Mouse (Mus musculus) CH12.LX (cell line): ENCODE data around the gene Macf1.

Source experiments
- E2F4 ChIP-seq: IDR thresholded peaks from 2 replicates; pipeline ENCODE4 v1.6.1; 2011; ENCODE audit warnings: low read depth, low read length, improper control_type of control experiment; ENCODE audit not compliant: insufficient replicate concordance
- GABPA ChIP-seq: IDR thresholded peaks from 2 replicates; pipeline ENCODE4 v1.6.1; 2012; ENCODE audit warnings: low read depth, low read length, improper control_type of control experiment, inconsistent platforms; ENCODE audit not compliant: insufficient replicate concordance
- POLR2A ChIP-seq: IDR thresholded peaks from 2 replicates; pipeline ENCODE4 v1.6.1; 2011; ENCODE audit warnings: low read depth, mild to moderate bottlenecking, improper control_type of control experiment, low read length
- RAD21 ChIP-seq: IDR thresholded peaks from 2 replicates; pipeline ENCODE4 v1.6.1; 2011; ENCODE audit warnings: low read depth, mild to moderate bottlenecking, low read length, improper control_type of control experiment, moderate library complexity
- RCOR1 ChIP-seq: conservative IDR thresholded peaks from 2 replicates; pipeline ENCODE4 v1.6.1; 2012; ENCODE audit warnings: low read depth, mild to moderate bottlenecking, inconsistent platforms, low read length, improper control_type of control experiment
- TCF12 ChIP-seq: IDR thresholded peaks from 2 replicates; pipeline ENCODE4 v1.6.1; 2014; ENCODE audit warnings: low read depth, mild to moderate bottlenecking, inconsistent platforms, low read length, improper control_type of control experiment
- ZNF384 ChIP-seq: IDR thresholded peaks from 2 replicates; pipeline ENCODE4 v1.6.1; 2012; ENCODE audit warnings: low read depth, low read length, improper control_type of control experiment, inconsistent platforms

DNA sequence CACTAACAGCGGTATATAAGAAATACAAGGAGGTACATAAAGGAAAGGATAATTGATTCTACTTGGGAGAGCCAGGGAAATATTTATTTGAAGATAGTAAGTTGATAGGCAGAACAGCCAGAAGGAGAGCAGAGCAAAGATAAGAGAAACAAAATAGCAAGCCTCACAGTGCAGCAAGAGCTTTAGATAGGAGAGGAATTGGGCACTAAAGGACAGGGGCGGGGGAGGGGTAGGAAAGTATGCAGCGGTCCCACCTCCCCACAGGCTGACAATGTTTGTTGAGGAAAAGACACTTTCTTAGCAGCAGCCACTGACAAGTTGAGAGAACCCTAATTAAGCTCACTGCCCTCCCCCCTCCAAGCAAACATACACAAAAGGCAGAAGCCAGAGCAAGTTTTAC, 131.5 kb downstream of the Macf1 start:
- TF ChIP-seq POLR2A (no peak), ZNF384 (no peak), TCF12 (no peak), RCOR1 (no peak), GABPA (no peak), E2F4 (no peak), RAD21 (no peak)
